Mouse (Mus musculus): ENCODE data around the gene Atp6v0d1. TPM values are rescaled to one million over a fixed set of nuclear protein-coding genes. Genes with fewer than 3 reads are reported as not detected.

The Atp6v0d1 gene
- total and polyA plus RNA-seq, 3 experiments: 37.0 to 178 (median 118) TPM

- TF ChIP-seq TAL1 (conservative IDR thresholded peaks at IDR 0.05; ENCODE audit: low read depth, low read length) (no peak), GATA1 (IDR thresholded peaks at IDR 0.05; ENCODE audit: borderline replicate concordance, low read length) (no peak), CTCF (IDR thresholded peaks at IDR 0.05; ENCODE audit: low read depth, low read length) (peak; percentile 55), GATA2 (IDR thresholded peaks at IDR 0.05; ENCODE audit: borderline replicate concordance, low read depth, low read length) (no peak), POLR2AphosphoS5 (IDR thresholded peaks at IDR 0.05; ENCODE audit: insufficient replicate concordance, low read depth, low read length) (no peak)
- ATAC-seq (ENCODE audit: extremely low read depth, insufficient number of reproducible peaks, low FRiP score, poor library complexity, severe bottlenecking) (no peak), DNase-seq (ENCODE audit: low spot score) (peak; percentile 29)
- no peak overlapping the region for H3K4me3 ChIP-seq (ENCODE audit: low read depth, low read length)
- no peaks in the 10 kb centered on the region for H3K27me3 ChIP-seq (ENCODE audit: insufficient read depth, low read length)
- peaks cover 93% of the 10 kb centered on the region for H3K36me3 ChIP-seq (replicated peaks)
- peaks cover 6% of the 10 kb centered on the region; the same call in 1 of the 2 replicates for H3K4me1 ChIP-seq (ENCODE audit: insufficient read depth, low read depth, low read length)
- H3K9me3 ChIP-seq (replicated peaks): no peaks in the 10 kb centered on the region
Measured at GRCm38 (mm10) chr8:105533892-105534329, 31.9 kb downstream of the Atp6v0d1 start.

- Histone ChIP-seq H3K4me1 (ENCODE audit: insufficient read depth, low read depth, low read length) (peaks cover 6% of the 10 kb centered on the region; the same call in 1 of the 2 replicates), H3K9me3 (replicated peaks) (no peaks in the 10 kb centered on the region)
- DNase-seq (ENCODE audit: low spot score): no peak
Measured at GRCm38 (mm10) chr8:105533439-105533838, 32.4 kb downstream of the Atp6v0d1 start.

GRCm38 (mm10) chr8:105531774-105532173 is 34.1 kb downstream of the Atp6v0d1 start:
- peak; percentile 19 for DNase-seq (ENCODE audit: low spot score)
- TF ChIP-seq GATA2 (IDR thresholded peaks at IDR 0.05; ENCODE audit: borderline replicate concordance, low read depth, low read length) (no peak), POLR2AphosphoS5 (IDR thresholded peaks at IDR 0.05; ENCODE audit: insufficient replicate concordance, low read depth, low read length) (no peak), GATA1 (IDR thresholded peaks at IDR 0.05; ENCODE audit: borderline replicate concordance, low read length) (no peak), TAL1 (conservative IDR thresholded peaks at IDR 0.05; ENCODE audit: low read depth, low read length) (no peak)

More at GRCm38 (mm10) chr8:105533439-105533838, 32.4 kb downstream of the Atp6v0d1 start:
- Histone ChIP-seq H3K36me3 (replicated peaks) (peaks cover 93% of the 10 kb centered on the region), H3K4me3 (ENCODE audit: low read depth, low read length) (no peak overlapping the region), H3K27me3 (ENCODE audit: insufficient read depth, low read length) (no peaks in the 10 kb centered on the region)
- TF ChIP-seq POLR2AphosphoS5 (IDR thresholded peaks at IDR 0.05; ENCODE audit: insufficient replicate concordance, low read depth, low read length): no peak
- no peak for TF ChIP-seq GATA1 (IDR thresholded peaks at IDR 0.05; ENCODE audit: borderline replicate concordance, low read length)
- no peak for TF ChIP-seq GATA2 (IDR thresholded peaks at IDR 0.05; ENCODE audit: borderline replicate concordance, low read depth, low read length)
- no peak for TF ChIP-seq TAL1 (conservative IDR thresholded peaks at IDR 0.05; ENCODE audit: low read depth, low read length)
- TF ChIP-seq CTCF (IDR thresholded peaks at IDR 0.05; ENCODE audit: low read depth, low read length): no peak
- ATAC-seq (ENCODE audit: extremely low read depth, insufficient number of reproducible peaks, low FRiP score, poor library complexity, severe bottlenecking): no peak

GRCm38 (mm10) chr8:105529271-105529670 is 36.6 kb downstream of the Atp6v0d1 start:
- Histone ChIP-seq H3K4me3 (ENCODE audit: low read depth, low read length) (no peak overlapping the region), H3K27me3 (ENCODE audit: insufficient read depth, low read length) (no peaks in the 10 kb centered on the region), H3K9me3 (replicated peaks) (no peaks in the 10 kb centered on the region), H3K4me1 (ENCODE audit: insufficient read depth, low read depth, low read length) (peaks cover 6% of the 10 kb centered on the region; the same call in 1 of the 2 replicates), H3K36me3 (replicated peaks) (peaks cover 96% of the 10 kb centered on the region)
- ATAC-seq (ENCODE audit: extremely low read depth, insufficient number of reproducible peaks, low FRiP score, poor library complexity, severe bottlenecking) (no peak), DNase-seq (ENCODE audit: low spot score) (no peak)
- no peak for TF ChIP-seq POLR2AphosphoS5 (IDR thresholded peaks at IDR 0.05; ENCODE audit: insufficient replicate concordance, low read depth, low read length)

More at GRCm38 (mm10) chr8:105531774-105532173, 34.1 kb downstream of the Atp6v0d1 start:
- no peaks in the 10 kb centered on the region for H3K27me3 ChIP-seq (ENCODE audit: insufficient read depth, low read length)
- H3K36me3 ChIP-seq (replicated peaks): peaks cover 93% of the 10 kb centered on the region
- H3K9me3 ChIP-seq (replicated peaks): no peaks in the 10 kb centered on the region
- H3K4me1 ChIP-seq (ENCODE audit: insufficient read depth, low read depth, low read length): peaks cover 6% of the 10 kb centered on the region; the same call in 1 of the 2 replicates
- H3K4me3 ChIP-seq (ENCODE audit: low read depth, low read length): no peak overlapping the region
- ATAC-seq (ENCODE audit: extremely low read depth, insufficient number of reproducible peaks, low FRiP score, poor library complexity, severe bottlenecking): no peak

GRCm38 (mm10) chr8:105528206-105528605 is 37.6 kb downstream of the Atp6v0d1 start:
- no peaks in the 10 kb centered on the region for H3K27me3 ChIP-seq (ENCODE audit: insufficient read depth, low read length)
- peaks cover 96% of the 10 kb centered on the region for H3K36me3 ChIP-seq (replicated peaks)
- DNase-seq (ENCODE audit: low spot score): no peak
- no peak for ATAC-seq (ENCODE audit: extremely low read depth, insufficient number of reproducible peaks, low FRiP score, poor library complexity, severe bottlenecking)
- no peaks in the 10 kb centered on the region for H3K4me1 ChIP-seq (ENCODE audit: insufficient read depth, low read depth, low read length)
- TF ChIP-seq CTCF (IDR thresholded peaks at IDR 0.05; ENCODE audit: low read depth, low read length) (no peak), TAL1 (conservative IDR thresholded peaks at IDR 0.05; ENCODE audit: low read depth, low read length) (no peak), POLR2AphosphoS5 (IDR thresholded peaks at IDR 0.05; ENCODE audit: insufficient replicate concordance, low read depth, low read length) (no peak), GATA2 (IDR thresholded peaks at IDR 0.05; ENCODE audit: borderline replicate concordance, low read depth, low read length) (no peak), GATA1 (IDR thresholded peaks at IDR 0.05; ENCODE audit: borderline replicate concordance, low read length) (no peak)
- no peaks in the 10 kb centered on the region for H3K9me3 ChIP-seq (replicated peaks)
- no peak overlapping the region for H3K4me3 ChIP-seq (ENCODE audit: low read depth, low read length)

GRCm38 (mm10) chr8:105527110-105527509 is 38.7 kb downstream of the Atp6v0d1 start:
- H3K4me3 ChIP-seq (ENCODE audit: low read depth, low read length): no peak overlapping the region
- no peak for TF ChIP-seq POLR2AphosphoS5 (IDR thresholded peaks at IDR 0.05; ENCODE audit: insufficient replicate concordance, low read depth, low read length)
- TF ChIP-seq CTCF (IDR thresholded peaks at IDR 0.05; ENCODE audit: low read depth, low read length): no peak
- TF ChIP-seq GATA1 (IDR thresholded peaks at IDR 0.05; ENCODE audit: borderline replicate concordance, low read length): no peak
- TF ChIP-seq TAL1 (conservative IDR thresholded peaks at IDR 0.05; ENCODE audit: low read depth, low read length): no peak
- TF ChIP-seq GATA2 (IDR thresholded peaks at IDR 0.05; ENCODE audit: borderline replicate concordance, low read depth, low read length): no peak

More at GRCm38 (mm10) chr8:105527110-105527509, 38.7 kb downstream of the Atp6v0d1 start:
- no peaks in the 10 kb centered on the region for H3K27me3 ChIP-seq (ENCODE audit: insufficient read depth, low read length)
- H3K36me3 ChIP-seq (replicated peaks): peaks cover 97% of the 10 kb centered on the region
- DNase-seq (ENCODE audit: low spot score): no peak
- no peaks in the 10 kb centered on the region; the same call in 1 of the 2 replicates for H3K4me1 ChIP-seq (ENCODE audit: insufficient read depth, low read depth, low read length)
- H3K9me3 ChIP-seq (replicated peaks): no peaks in the 10 kb centered on the region
- ATAC-seq (ENCODE audit: extremely low read depth, insufficient number of reproducible peaks, low FRiP score, poor library complexity, severe bottlenecking): no peak

Measured in G1E (cell line).